Mouse (Mus musculus): ENCODE results near the gene Ppp1r2.
"Not testable (repeated sequence)": the region's sequence is repeated elsewhere in the genome, so short reads cannot be mapped to it uniquely, and the experiment has no call there.

Gene Ppp1r2

GRCm38 (mm10) chr16:31274674-31275460, at the start of gene Ppp1r2:
TSS of gene Ppp1r2 (minus strand) at chr16:31275277.
- DNase-seq, result peak; percentile 91

- no peak for DNase-seq
Observed at GRCm38 (mm10) chr16:31321501-31321900, 46.4 kb upstream of the Ppp1r2 start.

- DNase-seq, result no peak
Observed at GRCm38 (mm10) chr16:31320954-31321353, 45.9 kb upstream of the Ppp1r2 start.

GRCm38 (mm10) chr16:31319723-31320122, 44.6 kb upstream of the Ppp1r2 start:
- DNase-seq, result not testable (repeated sequence)

- no peak for DNase-seq
Observed at GRCm38 (mm10) chr16:31319316-31319715, 44.2 kb upstream of the Ppp1r2 start.

- DNase-seq, result no peak
Observed at GRCm38 (mm10) chr16:31318418-31318817, 43.3 kb upstream of the Ppp1r2 start.

GRCm38 (mm10) chr16:31316246-31317143, 41.4 kb upstream of the Ppp1r2 start:
- peak; percentile 36 for DNase-seq

GRCm38 (mm10) chr16:31315294-31315693, 40.2 kb upstream of the Ppp1r2 start:
- DNase-seq, result no peak

- no peak for DNase-seq
Observed at GRCm38 (mm10) chr16:31314497-31315233, 39.6 kb upstream of the Ppp1r2 start, which contains the start of gene Apod. TSS of gene Apod (minus strand) at chr16:31314808.

GRCm38 (mm10) chr16:31313611-31314010, 38.5 kb upstream of the Ppp1r2 start:
- DNase-seq, result no peak

- no peak for DNase-seq
Observed at GRCm38 (mm10) chr16:31312296-31312695, 37.2 kb upstream of the Ppp1r2 start.

GRCm38 (mm10) chr16:31305199-31305919, 30.3 kb upstream of the Ppp1r2 start:
- no peak for DNase-seq

- DNase-seq, result peak; percentile 44
Observed at GRCm38 (mm10) chr16:31303276-31303675, 28.2 kb upstream of the Ppp1r2 start.

- DNase-seq, result no peak
Observed at GRCm38 (mm10) chr16:31300883-31301532, 25.9 kb upstream of the Ppp1r2 start.

- DNase-seq, result no peak
Observed at GRCm38 (mm10) chr16:31300467-31300866, 25.4 kb upstream of the Ppp1r2 start.

GRCm38 (mm10) chr16:31299960-31300353, 24.9 kb upstream of the Ppp1r2 start:
- DNase-seq, result no peak

GRCm38 (mm10) chr16:31299164-31299959, 24.3 kb upstream of the Ppp1r2 start:
- no peak for DNase-seq

- no peak for DNase-seq
Observed at GRCm38 (mm10) chr16:31297113-31297512, 22.0 kb upstream of the Ppp1r2 start.

- DNase-seq, result no peak
Observed at GRCm38 (mm10) chr16:31293761-31294160, 18.7 kb upstream of the Ppp1r2 start.

GRCm38 (mm10) chr16:31290751-31291365, 15.8 kb upstream of the Ppp1r2 start:
- peak; percentile 57 for DNase-seq

Data from kidney, adult 9 months (tissue).